Mouse (Mus musculus) heart, postnatal 0 days (tissue): ENCODE measurements around the gene H60b.
"Not testable (repeated sequence)": the region's sequence is repeated elsewhere in the genome, so short reads cannot be mapped to it uniquely, and the experiment has no call there.

Source experiments
- CTCF ChIP-seq: IDR thresholded peaks from 2 replicates; pipeline ENCODE4 v1.5.1; 2016; ENCODE audit warnings: antibody characterized with exemption, control low read depth, low read depth
- EP300 ChIP-seq: IDR thresholded peaks from 2 replicates; pipeline ENCODE4 v1.6.1; 2016; ENCODE audit warnings: antibody characterized with exemption, low read depth

DNA sequence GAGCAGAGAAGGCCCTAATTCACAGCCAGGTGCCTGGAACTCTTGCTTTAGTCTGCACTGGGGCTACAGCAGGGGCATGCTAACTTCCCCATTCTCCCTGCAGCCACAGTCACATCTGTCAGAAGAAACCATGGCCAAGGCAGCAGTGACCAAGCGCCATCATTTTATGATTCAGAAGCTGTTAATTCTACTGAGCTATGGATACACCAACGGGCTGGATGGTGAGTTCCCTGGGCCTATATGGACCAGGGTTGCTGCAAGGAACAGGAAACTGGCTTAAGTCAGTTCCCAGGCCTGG lies 15.8 kb downstream of the H60b start:
- not testable (repeated sequence) for TF ChIP-seq CTCF, EP300
